Mouse (Mus musculus): ENCODE measurements around the gene Serpinb6e.

The Serpinb6e gene

GRCm38 (mm10) chr13:33843308-33843707 is at the start of gene Serpinb6e:
Gene Serpinb6e, minus strand, starts transcription at chr13:33843408.
- DNase-seq, result no peak

- no peak for DNase-seq
These were observed 12.5 kb downstream of the Serpinb6e start for GRCm38 (mm10) chr13:33830751-33831150.

GRCm38 (mm10) chr13:33823421-33823820 is 19.8 kb downstream of the Serpinb6e start:
- no peak for DNase-seq

- no peak for DNase-seq
These were observed 21.6 kb downstream of the Serpinb6e start for GRCm38 (mm10) chr13:33821490-33822143.

Data from lung, postnatal 36 days (tissue).